Mouse (Mus musculus) kidney, postnatal 0 days (tissue): ENCODE measurements around the gene Lfng. TPM values are rescaled to one million over a fixed set of nuclear protein-coding genes. Genes with fewer than 3 reads are reported as not detected.
A peak's percentile ranks its signal among the peaks of the same experiment; 100 is the strongest.

Source experiments
- ATAC-seq: fragments of 200-750 bp; cut with Nextera tagmentation; replicated peaks from 2 replicates; pipeline ENCODE4 v1.8.0; 2017; ENCODE audit warnings: low read depth, moderate number of reproducible peaks, moderate TSS enrichment, moderate library complexity; ENCODE audit not compliant: low FRiP score
- DNase-seq: peaks from one replicate; pipeline ENCODE4 v3.0.0-alpha.2; 2016; ENCODE audit warnings: low spot score
- H3K27ac ChIP-seq: fragments of 300-500 bp; sonication (generic); 2 replicates; pipeline ENCODE4 v1.5.1; 2014; ENCODE audit warnings: mild to moderate bottlenecking
- H3K27me3 ChIP-seq: fragments of 300-500 bp; sonication (generic); 2 replicates; pipeline ENCODE4 v1.6.1; 2014; ENCODE audit warnings: low read length, mixed read lengths; ENCODE audit not compliant: insufficient read depth
- H3K36me3 ChIP-seq: fragments of 300-500 bp; sonication (generic); 2 replicates; pipeline ENCODE4 v1.6.1; 2014; ENCODE audit warnings: low read length, mixed read lengths; ENCODE audit not compliant: insufficient read depth
- H3K4me1 ChIP-seq: fragments of 300-500 bp; sonication (generic); replicated peaks from 2 replicates; pipeline ENCODE4 v1.6.1; 2014; ENCODE audit warnings: antibody characterized with exemption, low read length, mixed read lengths; ENCODE audit not compliant: insufficient read depth
- H3K4me2 ChIP-seq: fragments of 300-500 bp; sonication (generic); 2 replicates; pipeline ENCODE4 v1.6.1; 2014; ENCODE audit warnings: mild to moderate bottlenecking, low read length, moderate library complexity, mixed read lengths
- H3K4me3 ChIP-seq: fragments of 300-500 bp; sonication (generic); replicated peaks from 2 replicates; pipeline ENCODE4 v1.5.1; 2014; ENCODE audit warnings: low read depth, low read length
- H3K9ac ChIP-seq: fragments of 300-500 bp; sonication (generic); 2 replicates; pipeline ENCODE4 v1.6.1; 2014; ENCODE audit warnings: low read depth, low read length
- H3K9me3 ChIP-seq: fragments of 300-500 bp; sonication (generic); replicated peaks from 2 replicates; pipeline ENCODE4 v1.6.1; 2016; ENCODE audit warnings: low read length, inconsistent platforms, mixed read lengths
- CTCF ChIP-seq: IDR thresholded peaks from 2 replicates; pipeline ENCODE4 v1.5.1; 2016; ENCODE audit warnings: antibody characterized with exemption, low read depth, mild to moderate bottlenecking, moderate library complexity
- WGBS: fragments of 180-500 bp; shearing (Covaris S2); extraction: QIAGEN DNeasy Blood & Tissue Kit; methylation state at CpG from one replicate; pipeline ENCODE4 v1.1.7; 2014; 5-methylcytosine and 5-hydroxymethylcytosine counted together
- polyA plus RNA-seq: library from polyadenylated mRNA; unstranded; fragments of >200 nt; fragmentation: Nextera tagmentation; extraction: Ambion mirVana; gene quantifications from 2 replicates; pipeline ENCODE4 v1.2.1, GENCODE M21; 2015

Gene Lfng
- polyA plus RNA-seq, 1 experiment from 2014 or later, result 28.8 TPM

DNA sequence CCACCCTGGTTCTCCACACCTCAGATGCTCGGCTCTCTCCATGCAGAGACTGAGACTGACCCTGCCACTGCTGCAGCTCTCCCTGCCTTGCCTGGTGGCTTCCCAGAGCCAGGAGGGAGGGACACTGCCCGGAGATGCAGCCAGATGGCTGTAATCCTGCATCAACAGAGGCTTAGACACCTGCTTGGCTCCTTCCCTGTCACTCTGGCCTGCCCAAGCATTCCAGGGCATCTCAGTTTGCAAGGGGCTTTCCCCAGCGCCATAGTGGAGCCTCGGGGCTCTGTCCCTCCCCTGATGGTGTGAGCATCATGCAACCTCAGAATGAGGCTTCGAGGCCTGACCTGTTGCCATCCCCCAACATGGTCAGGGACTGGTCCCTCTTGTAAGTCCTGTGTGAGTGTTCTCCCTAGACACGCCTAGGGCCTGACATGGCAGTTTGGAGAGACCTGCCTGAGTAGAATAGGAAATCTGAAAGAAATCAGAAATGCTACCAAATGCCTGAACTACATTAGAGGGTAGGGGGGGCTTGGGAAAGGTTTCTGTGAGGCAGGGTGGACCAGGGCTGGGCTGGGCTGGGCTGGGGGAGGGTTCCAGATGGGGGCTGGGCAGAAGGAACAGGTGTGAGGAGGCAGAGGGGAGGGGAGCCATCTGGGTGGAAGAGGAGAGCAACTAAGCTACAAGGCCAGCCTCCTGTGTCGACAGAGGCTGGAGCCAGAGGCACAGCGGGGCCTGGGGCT is 24.0 kb upstream of the Lfng start:
- Histone ChIP-seq H3K9me3 (no peaks in the 10 kb centered on the region), H3K4me1 (peaks cover 21% of the 10 kb centered on the region), H3K27me3 (no peaks in the 10 kb centered on the region), H3K4me2 (no peak overlapping the region), H3K9ac (no peak overlapping the region), H3K36me3 (no peaks in the 10 kb centered on the region), H3K4me3 (no peak overlapping the region), H3K27ac (no peak overlapping the region)
- 39% methylated on average over 8 of the region's 8 CpGs for WGBS
- no peak for ATAC-seq
- TF ChIP-seq CTCF, result no peak
- DNase-seq, result no peak

DNA sequence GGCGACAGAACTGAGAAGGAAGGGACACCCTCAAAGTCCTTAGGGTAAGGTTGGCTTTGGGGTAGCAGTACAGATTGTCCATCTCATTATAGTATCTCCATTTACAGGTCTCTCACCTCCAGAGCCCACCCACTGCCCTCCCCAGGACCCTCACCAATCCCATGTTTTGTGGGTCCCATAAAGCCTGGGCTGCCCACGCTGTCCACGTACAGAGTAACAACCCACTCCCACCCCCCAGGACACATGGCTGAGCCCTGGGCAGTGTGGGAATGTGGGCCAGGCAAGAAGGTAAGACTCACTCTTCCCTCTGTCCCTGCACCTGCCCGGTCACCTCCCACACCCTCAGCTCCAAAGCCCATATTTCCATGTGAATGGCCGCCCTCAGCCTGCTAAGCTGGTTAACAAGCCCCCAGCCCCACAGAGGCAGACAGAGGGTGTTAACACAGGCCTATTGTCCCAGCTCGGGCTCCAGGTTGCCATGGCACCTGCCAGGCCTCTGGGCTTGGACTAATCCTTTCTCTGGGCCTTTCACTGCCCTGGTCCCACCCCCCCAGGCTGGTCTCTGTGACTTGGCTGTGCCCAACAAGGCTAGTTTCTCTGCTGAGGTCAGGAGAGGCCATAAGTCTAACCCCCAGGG is 23.3 kb upstream of the Lfng start:
- 38% methylated on average over 6 of the region's 6 CpGs for WGBS
- DNase-seq (no peak), ATAC-seq (no peak)
- Histone ChIP-seq H3K27ac (no peak overlapping the region), H3K27me3 (no peaks in the 10 kb centered on the region), H3K9ac (no peak overlapping the region), H3K4me1 (peaks cover 21% of the 10 kb centered on the region), H3K4me2 (no peak overlapping the region), H3K9me3 (no peaks in the 10 kb centered on the region), H3K4me3 (no peak overlapping the region), H3K36me3 (no peaks in the 10 kb centered on the region)
- no peak for TF ChIP-seq CTCF

DNA sequence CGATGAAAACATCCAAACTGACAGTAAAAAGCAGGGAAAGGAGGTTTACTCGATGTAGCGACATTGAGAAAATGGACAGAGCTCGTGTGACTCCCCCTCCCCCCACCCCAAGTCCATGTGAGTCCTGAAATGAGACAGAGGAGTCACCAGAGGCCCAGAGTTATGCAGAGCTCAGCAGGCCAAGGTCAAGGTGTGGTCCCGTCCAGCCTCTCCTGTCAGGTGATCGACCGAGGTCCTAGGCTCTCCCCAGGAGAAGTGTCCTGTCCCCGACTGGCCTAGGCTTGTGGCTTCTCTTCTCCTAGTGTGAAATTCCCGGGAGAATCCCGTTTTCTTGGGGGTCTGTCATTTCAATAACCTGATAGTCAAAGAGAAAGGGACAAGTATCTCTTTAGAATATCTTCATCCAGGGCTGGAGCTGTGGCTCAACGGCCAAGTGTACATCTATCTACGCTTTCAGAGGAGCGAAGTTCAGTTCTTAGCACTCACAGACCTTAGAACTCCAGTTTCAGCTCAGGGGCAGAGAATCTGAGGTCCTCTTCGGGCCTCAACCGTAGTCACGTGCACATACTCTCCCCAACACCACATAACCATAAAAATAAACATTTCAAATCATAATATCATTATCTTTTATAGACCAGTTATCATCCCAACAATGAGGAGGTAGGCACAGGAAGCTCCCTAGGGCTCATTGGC is 17.9 kb upstream of the Lfng start:
- H3K4me2 ChIP-seq, result no peak overlapping the region
- no peaks in the 10 kb centered on the region for H3K27me3 ChIP-seq
- 0 out of 2 replicates have a peak, but pooled peaks cover 2% of the 10 kb centered on the region for H3K4me1 ChIP-seq
- ATAC-seq, result no peak
- no peaks in the 10 kb centered on the region for H3K36me3 ChIP-seq
- DNase-seq, result no peak
- TF ChIP-seq CTCF, result no peak
- H3K9me3 ChIP-seq, result no peaks in the 10 kb centered on the region
- H3K4me3 ChIP-seq, result no peak overlapping the region
- WGBS, result 85% methylated on average over 16 of the region's 16 CpGs
- no peak overlapping the region for H3K9ac ChIP-seq
- no peak overlapping the region for H3K27ac ChIP-seq

DNA sequence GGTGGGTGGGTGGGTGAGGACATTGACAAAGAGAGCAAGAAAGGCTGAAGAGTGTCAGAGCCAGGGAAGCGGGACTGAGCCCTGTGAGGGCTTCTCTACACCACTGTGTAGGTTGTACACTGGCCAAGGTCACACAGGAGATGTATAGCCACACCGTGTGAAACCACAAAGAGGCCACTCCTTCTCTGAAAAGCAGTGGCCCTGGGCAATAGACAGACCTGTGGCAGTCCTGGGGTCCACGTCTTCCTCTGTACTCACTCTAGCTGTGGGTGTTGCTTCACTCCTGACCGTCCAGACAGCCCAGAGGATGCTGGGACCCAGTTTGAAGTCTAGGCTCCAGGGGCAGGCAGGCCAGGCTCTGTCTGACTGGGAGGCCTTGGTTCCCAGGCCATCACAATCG is 12.3 kb upstream of the Lfng start:
- H3K4me2 ChIP-seq, result no peak overlapping the region
- 82% methylated on average over 5 of the region's 5 CpGs for WGBS
- no peaks in the 10 kb centered on the region for H3K36me3 ChIP-seq
- H3K27me3 ChIP-seq, result no peaks in the 10 kb centered on the region
- DNase-seq (no peak), ATAC-seq (no peak)
- H3K9me3 ChIP-seq, result no peaks in the 10 kb centered on the region
- H3K4me3 ChIP-seq, result no peak overlapping the region
- no peak overlapping the region for H3K9ac ChIP-seq
- no peak overlapping the region for H3K27ac ChIP-seq
- no peak for TF ChIP-seq CTCF
- 0 out of 2 replicates have a peak, but pooled peaks cover 4% of the 10 kb centered on the region for H3K4me1 ChIP-seq

DNA sequence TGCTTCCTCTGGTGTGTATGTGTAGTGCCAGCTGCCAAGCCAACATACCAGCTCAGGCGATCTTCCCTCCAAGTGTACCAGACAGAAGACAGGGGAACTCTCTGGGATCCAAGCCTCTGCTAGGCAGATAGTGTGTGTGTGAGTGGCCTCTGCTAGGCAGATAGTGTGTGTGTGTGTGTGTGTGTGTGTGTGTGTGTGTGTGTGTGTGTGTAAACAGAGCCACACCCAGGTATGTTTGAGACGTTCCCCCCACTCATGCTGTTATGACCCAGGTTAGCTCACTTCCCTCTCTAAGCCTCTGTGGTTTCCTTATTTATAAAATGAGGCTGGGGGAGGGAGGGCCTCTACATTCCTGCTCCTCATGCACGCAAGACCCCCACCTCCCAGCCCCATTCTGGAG is 10.7 kb upstream of the Lfng start:
- Histone ChIP-seq H3K36me3 (no peaks in the 10 kb centered on the region), H3K4me3 (no peak overlapping the region), H3K4me1 (0 out of 2 replicates have a peak, but pooled peaks cover 4% of the 10 kb centered on the region), H3K9me3 (no peaks in the 10 kb centered on the region), H3K27ac (peak overlapping the region; percentile 9; the same call in 1 of the 2 replicates), H3K9ac (no peak overlapping the region), H3K4me2 (no peak overlapping the region), H3K27me3 (no peaks in the 10 kb centered on the region)
- DNase-seq, result no peak
- ATAC-seq, result no peak; the same call in 1 of the 2 replicates
- TF ChIP-seq CTCF, result no peak
- WGBS, result 42% methylated on average over 3 of the region's 3 CpGs

DNA sequence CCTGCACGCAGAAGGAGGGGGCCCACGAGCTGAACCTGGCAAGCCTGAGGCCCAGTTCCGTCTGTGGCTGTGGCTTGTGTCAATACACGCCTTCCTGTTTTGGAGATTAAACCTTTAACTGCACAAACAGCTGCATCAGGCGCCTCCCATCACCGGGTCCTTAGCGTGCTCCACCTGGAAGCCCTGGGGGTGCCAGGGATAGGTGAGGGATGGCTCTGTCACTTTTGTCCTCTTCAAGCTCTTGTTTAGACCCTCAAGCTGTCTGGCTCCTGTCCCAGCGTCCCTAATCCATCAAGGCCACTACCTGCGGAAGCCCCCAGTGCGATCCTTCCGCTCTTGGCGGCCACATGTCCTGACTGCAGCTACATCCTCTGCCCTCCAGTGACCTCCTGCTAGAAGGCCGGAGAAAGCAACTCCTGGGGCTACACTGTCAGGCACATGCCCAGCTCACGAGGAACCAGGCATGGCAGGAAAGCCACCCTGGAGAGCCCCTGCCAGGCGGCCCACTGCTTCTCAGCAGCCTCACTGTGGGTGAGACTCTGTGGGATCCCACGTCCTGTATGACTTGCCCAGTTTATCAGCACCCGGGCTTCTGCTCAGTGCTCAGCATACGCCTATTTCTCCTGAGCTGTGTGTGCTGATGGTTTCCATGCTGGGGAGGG is 10.1 kb upstream of the Lfng start:
- no peaks in the 10 kb centered on the region for H3K27me3 ChIP-seq
- no peak overlapping the region for H3K4me3 ChIP-seq
- no peaks in the 10 kb centered on the region for H3K36me3 ChIP-seq
- DNase-seq, result no peak
- H3K27ac ChIP-seq, result peak overlapping the region; percentile 13; the same call in 1 of the 2 replicates
- TF ChIP-seq CTCF, result no peak
- H3K4me2 ChIP-seq, result no peak overlapping the region
- WGBS, result 57% methylated on average over 18 of the region's 18 CpGs
- H3K9ac ChIP-seq, result no peak overlapping the region
- ATAC-seq, result no peak
- no peaks in the 10 kb centered on the region for H3K9me3 ChIP-seq
- H3K4me1 ChIP-seq, result 0 out of 2 replicates have a peak, but pooled peaks cover 4% of the 10 kb centered on the region
